Mouse (Mus musculus): ENCODE data around the gene Tmem161b.
A peak's percentile ranks its signal among the peaks of the same experiment; 100 is the strongest.
"Not testable (repeated sequence)": the region's sequence is repeated elsewhere in the genome, so short reads cannot be mapped to it uniquely, and the experiment has no call there.

The Tmem161b gene

DNA sequence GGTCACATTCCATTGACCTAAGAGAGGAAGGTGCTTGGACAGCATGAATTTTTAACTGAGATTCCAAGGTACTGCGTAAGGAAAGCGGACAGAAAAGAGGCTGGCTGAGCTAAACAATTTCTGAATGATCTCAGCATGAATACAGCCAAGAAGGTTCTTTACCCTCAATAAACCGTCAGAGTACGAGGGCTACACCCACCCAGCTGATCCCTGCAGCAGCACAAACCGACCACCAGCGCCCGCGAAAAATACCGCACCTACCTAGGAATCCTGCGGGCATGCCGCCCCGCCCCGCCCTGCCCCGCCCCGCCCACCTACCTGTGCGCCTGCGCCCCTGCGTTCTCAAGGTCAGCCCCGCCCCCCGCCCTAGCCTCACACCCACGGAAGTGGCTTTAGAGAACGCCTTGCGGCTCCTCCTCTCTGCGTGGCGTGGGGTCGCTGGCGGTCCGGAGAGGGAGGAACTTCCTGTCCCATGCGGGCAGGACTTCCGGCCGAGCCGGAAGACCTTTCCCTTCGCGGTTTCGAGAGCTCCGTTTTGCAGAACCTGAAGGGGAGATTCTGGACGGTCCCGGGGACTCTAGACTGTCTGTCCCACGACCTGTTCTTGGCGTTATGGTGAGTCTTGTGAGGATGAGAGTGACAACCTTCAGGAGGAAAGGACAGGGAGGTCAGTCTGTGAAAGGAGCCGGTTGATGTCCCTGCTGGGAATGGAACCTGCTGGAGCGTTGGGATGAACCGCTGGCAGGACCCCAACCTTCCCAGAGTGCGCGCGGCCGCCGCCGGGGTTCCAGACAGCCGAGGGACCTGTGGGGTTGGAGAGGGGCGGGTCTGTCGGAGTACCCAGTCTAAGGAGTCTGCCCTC lies at the start of gene Tmem161b:
TSS of gene Tmem161b (plus strand) at position 477 of the 862 bp plus-strand sequence.
- ATAC-seq (ENCODE audit: low TSS enrichment) = peak; percentile 99

DNA sequence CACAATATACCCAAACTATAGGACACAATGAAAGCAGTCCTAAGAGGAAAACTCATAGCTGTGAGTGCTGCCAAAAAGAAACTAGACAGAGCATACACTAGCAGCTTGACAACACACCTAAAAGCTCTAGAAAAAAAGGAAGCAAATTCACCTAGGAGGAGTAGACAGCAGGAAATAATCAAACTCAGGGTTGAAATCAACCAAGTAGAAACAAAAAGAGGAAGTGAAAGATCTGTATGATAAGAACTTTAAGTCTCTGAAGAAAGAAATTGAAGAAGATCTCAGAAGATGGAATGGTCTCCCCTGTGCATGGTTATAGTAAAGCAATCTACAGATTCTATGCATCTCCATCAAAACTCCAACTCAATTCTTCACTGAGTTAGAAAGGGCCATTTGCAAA lies 36.3 kb upstream of the Tmem161b start:
- ATAC-seq (ENCODE audit: low TSS enrichment) = not testable (repeated sequence)

- ATAC-seq (ENCODE audit: low TSS enrichment) = no peak
Measured at GRCm38 (mm10) chr13:84192723-84193122, 29.4 kb upstream of the Tmem161b start.

DNA sequence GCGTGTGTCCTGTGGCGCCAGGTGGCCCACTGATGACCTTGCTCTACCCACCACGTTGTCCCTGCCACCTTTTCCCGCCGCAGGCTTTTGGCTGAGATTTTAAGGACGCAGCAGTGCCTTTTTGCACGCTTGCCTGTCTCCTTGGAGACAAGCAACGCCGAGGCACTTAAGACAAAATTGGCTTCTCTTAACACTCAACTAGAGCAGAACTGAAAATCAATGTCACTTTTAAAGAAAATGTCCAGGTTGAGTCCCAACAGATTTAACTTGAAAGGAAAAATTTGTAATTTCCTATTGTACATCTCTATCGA lies 541 bp downstream of the Tmem161b start:
- ATAC-seq (ENCODE audit: low TSS enrichment) = no peak

GRCm38 (mm10) chr13:84223018-84223417 lies 922 bp downstream of the Tmem161b start:
- no peak for ATAC-seq (ENCODE audit: low TSS enrichment)

GRCm38 (mm10) chr13:84234019-84234418 lies 11.9 kb downstream of the Tmem161b start:
- ATAC-seq (ENCODE audit: low TSS enrichment) = no peak

DNA sequence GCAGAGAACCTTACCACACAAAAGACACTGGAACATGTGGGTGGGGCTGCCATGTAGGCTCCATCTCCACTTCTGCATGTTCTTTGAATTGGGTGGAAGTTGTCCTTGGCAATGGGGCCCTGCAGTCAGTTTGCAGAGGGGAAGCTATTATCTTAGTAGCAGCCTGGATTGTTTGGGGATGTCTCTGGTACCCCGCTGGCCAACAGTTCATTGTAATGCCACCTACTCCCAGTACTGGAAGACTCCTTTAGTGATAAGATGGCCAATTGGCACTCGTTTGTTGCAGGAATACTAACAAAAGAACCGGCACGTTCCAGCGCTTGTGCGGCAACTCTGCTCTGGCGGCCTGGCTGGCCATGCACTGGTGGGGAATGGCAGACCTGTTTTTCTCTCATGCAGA lies 14.7 kb downstream of the Tmem161b start:
- ATAC-seq (ENCODE audit: low TSS enrichment) = no peak

GRCm38 (mm10) chr13:84238184-84238583 lies 16.1 kb downstream of the Tmem161b start:
- ATAC-seq (ENCODE audit: low TSS enrichment) = peak; percentile 53

GRCm38 (mm10) chr13:84248065-84248464 lies 26.0 kb downstream of the Tmem161b start:
- peak; percentile 65 for ATAC-seq (ENCODE audit: low TSS enrichment)

DNA sequence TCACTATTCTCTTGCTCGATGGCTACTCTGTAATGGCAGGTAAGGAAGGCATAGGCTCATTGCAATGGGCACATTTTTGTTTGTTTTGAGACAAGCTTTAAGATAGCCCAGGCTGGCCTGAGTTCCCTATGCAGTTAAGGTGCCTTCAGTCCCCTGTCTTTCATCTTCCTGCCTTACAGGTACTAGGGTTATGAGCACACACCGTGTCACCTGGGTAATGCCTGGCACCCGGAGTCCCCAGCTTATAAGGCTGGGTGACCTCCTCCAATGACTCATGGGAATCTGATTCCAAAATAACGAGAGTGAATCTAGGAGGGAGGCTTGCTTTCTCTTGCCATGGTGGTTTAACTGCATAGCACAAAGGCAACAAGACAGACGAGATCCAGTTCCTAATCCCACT lies 29.2 kb downstream of the Tmem161b start:
- no peak for ATAC-seq (ENCODE audit: low TSS enrichment)

GRCm38 (mm10) chr13:84255047-84255446 lies 33.0 kb downstream of the Tmem161b start:
- no peak for ATAC-seq (ENCODE audit: low TSS enrichment)

- not testable (repeated sequence) for ATAC-seq (ENCODE audit: low TSS enrichment)
Measured at GRCm38 (mm10) chr13:84264418-84264817, 42.3 kb downstream of the Tmem161b start.

GRCm38 (mm10) chr13:84276246-84276645 lies 54.1 kb downstream of the Tmem161b start:
- no peak for ATAC-seq (ENCODE audit: low TSS enrichment)

- no peak for ATAC-seq (ENCODE audit: low TSS enrichment)
Measured at GRCm38 (mm10) chr13:84280352-84280751, 58.3 kb downstream of the Tmem161b start.

DNA sequence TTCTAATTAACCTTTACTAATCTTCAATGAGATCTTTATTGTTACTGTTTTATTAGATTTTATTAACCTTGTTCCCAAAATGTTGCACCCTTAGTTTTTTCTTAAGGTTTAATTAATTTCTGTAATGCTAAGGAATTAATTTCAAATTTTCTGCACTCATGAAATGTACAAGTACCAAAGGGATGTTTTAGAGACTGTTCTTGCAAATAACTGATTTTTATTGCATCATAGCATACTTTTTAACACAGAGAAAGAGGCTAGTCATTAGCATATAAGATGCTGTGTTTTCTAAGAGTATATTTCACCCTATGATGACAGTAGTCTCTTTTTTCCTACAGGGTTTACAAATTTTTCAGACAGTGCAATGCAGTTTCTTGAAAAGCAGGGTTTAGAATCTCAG lies 60.9 kb downstream of the Tmem161b start:
- no peak for ATAC-seq (ENCODE audit: low TSS enrichment)

GRCm38 (mm10) chr13:84284764-84285558 lies 62.9 kb downstream of the Tmem161b start:
- peak; percentile 80 for ATAC-seq (ENCODE audit: low TSS enrichment)

- ATAC-seq (ENCODE audit: low TSS enrichment) = peak; percentile 81
Measured at GRCm38 (mm10) chr13:84285559-84285945, 63.5 kb downstream of the Tmem161b start.

- ATAC-seq (ENCODE audit: low TSS enrichment) = no peak
Measured at GRCm38 (mm10) chr13:84299445-84300053, 77.5 kb downstream of the Tmem161b start.

DNA sequence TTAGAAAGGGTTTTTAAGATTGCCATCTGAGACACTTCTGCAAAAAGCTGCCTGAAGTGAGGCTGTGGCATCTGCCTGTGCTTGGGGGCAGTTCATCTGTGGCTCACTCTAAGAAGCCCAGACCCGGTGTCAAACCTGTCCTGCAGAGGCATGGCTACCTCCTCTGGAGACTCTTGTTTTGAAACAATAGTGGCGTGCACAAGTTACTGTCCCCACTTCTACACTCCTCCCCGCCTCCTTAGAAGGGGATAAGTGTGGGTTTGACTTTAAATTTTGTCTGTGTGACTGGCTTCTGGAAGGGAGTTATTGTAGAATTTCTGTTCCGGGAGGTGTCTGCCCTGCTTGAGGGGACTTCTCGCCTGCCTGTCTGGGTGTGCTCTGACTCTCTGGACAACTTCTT lies 121.2 kb downstream of the Tmem161b start:
- ATAC-seq (ENCODE audit: low TSS enrichment) = no peak

GRCm38 (mm10) chr13:84343691-84344495 lies 121.8 kb downstream of the Tmem161b start:
- ATAC-seq (ENCODE audit: low TSS enrichment) = no peak

GRCm38 (mm10) chr13:84344711-84345110 lies 122.6 kb downstream of the Tmem161b start:
- no peak for ATAC-seq (ENCODE audit: low TSS enrichment)

DNA sequence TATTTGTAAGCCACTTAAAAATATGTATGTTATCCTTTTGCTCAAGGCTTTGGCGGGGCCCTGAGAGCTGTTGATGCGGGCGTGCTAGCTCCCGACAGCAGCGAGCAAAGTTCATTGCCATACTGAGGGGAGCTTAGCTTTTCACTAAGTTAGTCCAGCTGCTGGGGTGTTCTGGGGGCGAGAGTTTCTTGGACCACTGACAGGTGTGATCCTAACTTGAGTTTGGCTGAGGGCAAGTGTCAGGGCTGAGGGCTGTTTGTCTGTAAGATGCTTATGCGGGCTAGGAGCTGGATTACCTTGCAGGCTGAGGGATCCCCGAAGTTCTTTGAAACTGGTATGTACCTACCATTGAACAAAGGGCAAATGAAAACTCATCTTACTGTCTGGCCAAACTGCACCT lies 123.0 kb downstream of the Tmem161b start:
- no peak for ATAC-seq (ENCODE audit: low TSS enrichment)
